Mouse (Mus musculus) C2C12 (cell line): ENCODE results near the gene Alyref2. TPM values are rescaled to one million over a fixed set of nuclear protein-coding genes. Genes with fewer than 3 reads are reported as not detected.

Experiments used
- H3K27me3 ChIP-seq: one replicate; pipeline ENCODE4 v1.6.1; 2011; ENCODE audit not compliant: control insufficient read depth, insufficient read depth, insufficient read length
- H3K36me3 ChIP-seq: one replicate; pipeline ENCODE4 v1.6.1; 2011; ENCODE audit not compliant: control insufficient read depth, insufficient read depth
- H3K4me3 ChIP-seq: one replicate; pipeline ENCODE4 v1.5.1; 2011; ENCODE audit warnings: mild to moderate bottlenecking, control low read depth; ENCODE audit not compliant: poor library complexity, insufficient read depth, severe bottlenecking
- H3K79me2 ChIP-seq: one replicate; pipeline ENCODE4 v1.6.1; 2011; ENCODE audit not compliant: control insufficient read depth, insufficient read depth
- H3K79me3 ChIP-seq: one replicate; pipeline ENCODE4 v1.6.1; 2011; ENCODE audit warnings: low read depth, control low read depth
- H3ac ChIP-seq: one replicate; pipeline ENCODE3; 2011; ENCODE audit warnings: low read depth; ENCODE audit not compliant: control insufficient read depth, insufficient read length
- CEBPB ChIP-seq: IDR thresholded peaks from one replicate; pipeline ENCODE4 v1.6.1; 2011; ENCODE audit warnings: low read depth, mild to moderate bottlenecking, control low read depth, moderate library complexity
- CTCF ChIP-seq: IDR thresholded peaks from one replicate; pipeline ENCODE4 v1.5.1; 2011; ENCODE audit not compliant: control insufficient read depth, insufficient read depth, insufficient read length
- FOSL1 ChIP-seq: IDR thresholded peaks from one replicate; pipeline ENCODE4 v1.8.0; 2011; ENCODE audit warnings: mild to moderate bottlenecking, low read length; ENCODE audit not compliant: poor library complexity, insufficient read depth, severe bottlenecking
- MAX ChIP-seq: IDR thresholded peaks from one replicate; pipeline ENCODE4 v1.6.1; 2011; ENCODE audit warnings: mild to moderate bottlenecking, control low read depth
- MYOD1 ChIP-seq: IDR thresholded peaks from one replicate; pipeline ENCODE4 v1.6.1; 2011; ENCODE audit warnings: low read depth; ENCODE audit not compliant: control insufficient read depth, insufficient read length
- MYOG ChIP-seq: IDR thresholded peaks from one replicate; pipeline ENCODE4 v1.6.1; 2011; ENCODE audit not compliant: control insufficient read depth, insufficient read length; ENCODE audit errors: extremely low read depth
- USF1 ChIP-seq: IDR thresholded peaks from one replicate; pipeline ENCODE4 v1.6.1; 2011; ENCODE audit warnings: low read depth, mild to moderate bottlenecking, control low read depth, moderate library complexity
- polyA plus RNA-seq: library from polyadenylated mRNA; unstranded; fragments of >200 nt; fragmentation: generic; extraction: Trizol; gene quantifications from one replicate; pipeline ENCODE4 v1.2.1, GENCODE M21; 2012; ENCODE audit warnings: missing spikeins

The Alyref2 gene
- polyA plus RNA-seq, 1 experiment = 3.6 TPM

DNA sequence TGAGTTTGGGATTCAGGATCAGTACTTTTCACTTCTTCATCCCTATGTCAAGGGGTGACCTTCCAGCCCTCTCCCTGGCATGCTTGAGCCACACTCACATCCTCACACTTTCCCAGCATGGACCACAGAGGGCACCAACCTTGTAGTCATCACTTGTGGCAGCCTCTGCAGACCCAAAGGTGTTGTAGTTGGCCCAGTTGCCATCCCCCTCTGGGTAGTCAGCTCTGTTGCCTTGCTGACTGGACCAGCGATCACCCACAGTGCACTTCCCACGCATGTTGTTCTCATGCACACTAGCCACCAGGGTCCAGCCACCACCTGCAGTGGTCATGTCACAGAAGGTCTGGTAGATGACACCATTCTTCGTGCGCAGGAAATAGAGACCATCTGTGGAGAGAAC, 28.1 kb downstream of the Alyref2 start:
- H3K36me3 ChIP-seq = no peaks in the 10 kb centered on the region
- no peaks in the 10 kb centered on the region for H3K79me2 ChIP-seq
- H3K27me3 ChIP-seq = no peaks in the 10 kb centered on the region
- H3K79me3 ChIP-seq = no peaks in the 10 kb centered on the region
- no peak overlapping the region for H3K4me3 ChIP-seq
- H3ac ChIP-seq = no peak overlapping the region
- TF ChIP-seq MYOG = no peak
- TF ChIP-seq CTCF = no peak
- no peak for TF ChIP-seq CEBPB
- TF ChIP-seq USF1 = no peak
- no peak for TF ChIP-seq MAX
- no peak for TF ChIP-seq FOSL1

DNA sequence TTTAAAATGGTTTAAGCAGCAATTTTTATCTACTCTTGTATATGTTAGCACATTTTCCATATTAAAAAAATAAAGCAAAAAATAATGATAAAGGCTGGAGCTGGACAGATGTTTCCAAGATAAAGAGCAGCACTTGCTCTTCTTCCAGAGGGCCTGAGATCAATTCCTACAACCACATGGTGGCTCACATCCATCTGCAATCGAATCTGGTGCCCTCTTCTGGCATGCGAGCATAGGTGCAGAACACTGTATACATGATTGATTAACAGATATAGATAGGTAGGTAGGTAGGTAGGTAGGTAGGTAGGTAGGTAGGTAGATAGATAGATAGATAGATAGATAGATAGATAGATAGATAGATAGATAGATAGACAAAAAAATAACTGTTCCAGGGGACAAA, 29.6 kb downstream of the Alyref2 start:
- Histone ChIP-seq H3K4me3 (no peak overlapping the region), H3ac (no peak overlapping the region), H3K79me2 (no peaks in the 10 kb centered on the region), H3K27me3 (no peaks in the 10 kb centered on the region), H3K79me3 (no peaks in the 10 kb centered on the region), H3K36me3 (no peaks in the 10 kb centered on the region)
- no peak for TF ChIP-seq MAX
- no peak for TF ChIP-seq CTCF
- TF ChIP-seq FOSL1 = no peak
- no peak for TF ChIP-seq MYOG
- TF ChIP-seq USF1 = no peak
- TF ChIP-seq MYOD1 = no peak
- no peak for TF ChIP-seq CEBPB

DNA sequence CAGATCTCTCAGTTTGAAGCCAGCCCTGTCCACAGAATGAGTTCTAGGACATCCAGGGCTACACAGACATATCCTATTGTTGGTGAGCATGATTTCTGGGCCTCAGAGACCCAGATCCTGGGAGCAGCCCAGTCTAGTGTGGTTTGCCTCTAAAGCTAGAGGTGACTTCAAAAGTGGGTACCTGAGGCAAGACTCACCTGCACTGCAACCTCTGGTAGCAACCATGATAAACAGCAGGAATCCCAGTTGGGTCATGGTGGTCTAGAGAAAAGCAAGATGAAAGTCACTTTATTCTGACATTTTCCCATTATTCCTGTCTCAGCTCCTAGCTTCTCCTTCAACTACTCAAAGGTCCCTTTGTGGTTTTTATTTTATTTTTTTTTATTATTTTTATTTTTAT, 31.3 kb downstream of the Alyref2 start:
- Histone ChIP-seq H3K79me3 (no peaks in the 10 kb centered on the region), H3K79me2 (no peaks in the 10 kb centered on the region), H3K36me3 (no peaks in the 10 kb centered on the region), H3K4me3 (no peak overlapping the region), H3ac (no peak overlapping the region), H3K27me3 (no peaks in the 10 kb centered on the region)
- no peak for TF ChIP-seq MAX
- no peak for TF ChIP-seq USF1
- no peak for TF ChIP-seq CEBPB
- no peak for TF ChIP-seq MYOG
- no peak for TF ChIP-seq MYOD1
- TF ChIP-seq FOSL1 = no peak
- no peak for TF ChIP-seq CTCF

- no peaks in the 10 kb centered on the region for H3K36me3 ChIP-seq
- no peak within 1 kb of the TSS for H3K4me3 ChIP-seq
- no peaks in the 10 kb centered on the region for H3K79me2 ChIP-seq
- TF ChIP-seq FOSL1 = no peak
- TF ChIP-seq CEBPB = no peak
- TF ChIP-seq CTCF = no peak
- no peak for TF ChIP-seq MYOD1
- no peak for TF ChIP-seq USF1
- no peak for TF ChIP-seq MYOG
- TF ChIP-seq MAX = no peak
- no peak within 1 kb of the TSS for H3ac ChIP-seq
- H3K27me3 ChIP-seq = no peaks in the 10 kb centered on the region
- no peaks in the 10 kb centered on the region for H3K79me3 ChIP-seq
Observed at GRCm38 (mm10) chr1:171535194-171535593, 31.9 kb downstream of the Alyref2 start, which contains the start of gene Itln1. Itln1 (minus strand) TSS chr1:171535294.

DNA sequence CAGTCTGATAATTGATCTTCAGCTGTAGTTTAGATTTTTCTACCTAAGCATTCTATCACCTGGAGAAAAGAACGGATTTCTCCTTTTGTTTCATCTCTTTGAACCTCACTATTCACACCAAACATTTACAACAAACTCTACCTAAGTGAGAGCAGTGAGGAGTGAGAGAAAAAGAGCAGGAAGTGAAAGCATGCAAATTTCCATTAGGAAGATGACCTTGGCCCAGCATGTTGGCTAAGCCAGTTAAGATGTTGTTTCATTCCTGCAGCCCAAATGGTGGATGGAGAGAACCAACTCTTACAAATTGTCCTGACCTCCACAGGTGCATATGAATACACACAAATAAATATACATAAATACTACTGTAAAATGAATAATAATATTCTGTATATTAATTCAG, 37.4 kb downstream of the Alyref2 start:
- H3K79me2 ChIP-seq = no peaks in the 10 kb centered on the region
- no peaks in the 10 kb centered on the region for H3K79me3 ChIP-seq
- H3K36me3 ChIP-seq = no peaks in the 10 kb centered on the region
- no peak overlapping the region for H3K4me3 ChIP-seq
- no peak overlapping the region for H3ac ChIP-seq
- TF ChIP-seq CEBPB = no peak
- TF ChIP-seq USF1 = no peak
- TF ChIP-seq MAX = no peak
- TF ChIP-seq MYOG = no peak
- no peak for TF ChIP-seq CTCF
- TF ChIP-seq FOSL1 = no peak
- TF ChIP-seq MYOD1 = no peak
- no peaks in the 10 kb centered on the region for H3K27me3 ChIP-seq

GRCm38 (mm10) chr1:171551326-171551725, 48.0 kb downstream of the Alyref2 start:
- Histone ChIP-seq H3K79me2 (no peaks in the 10 kb centered on the region), H3K27me3 (no peaks in the 10 kb centered on the region), H3K79me3 (no peaks in the 10 kb centered on the region), H3ac (no peak overlapping the region), H3K36me3 (no peaks in the 10 kb centered on the region), H3K4me3 (no peak overlapping the region)
- TF ChIP-seq MYOD1 (no peak), CTCF (no peak), MYOG (no peak), MAX (no peak), CEBPB (no peak), FOSL1 (no peak), USF1 (no peak)
